Comparison of ENCODE assay signal across 8 mouse cellular contexts in genomic region chr11:29546762-29547161, GRCm38 (mm10). TPM values are rescaled to one million over a fixed set of nuclear protein-coding genes. Genes with fewer than 3 reads are reported as not detected.
DNase-seq lines count a peak whose midpoint lies in the region; ATAC-seq and TF ChIP-seq lines count a peak whose summit lies in the region.
"Had no signal": no experiment of that assay in that cellular context is flagged by ENCODE, and none has a peak within 500 bp of the region (broad histone marks: within the 10 kb centered on the region; RNA-seq: fewer than 3 reads in every experiment).

No protein-coding gene starts in this region.

- H3K4me2 ChIP-seq in lung, postnatal 0 days (replicated peaks; ENCODE audit: low read depth, low read length): peak overlapping the region; percentile 70
- H3K4me2 ChIP-seq in forebrain, embryonic 11.5 days (ENCODE audit: low read depth, low read length, severe bottlenecking): peak overlapping the region; percentile 58
- peak overlapping the region; percentile 68 for H3K4me2 ChIP-seq in limb, embryonic 13.5 days (replicated peaks)
- H3K4me2 ChIP-seq in stomach, embryonic 15.5 days: peak overlapping the region; percentile 54

- no peak for TF ChIP-seq EP300 in lung, postnatal 0 days (IDR thresholded peaks at IDR 0.05)

- no peaks in the 10 kb centered on the region for H3K27me3 ChIP-seq in lung, postnatal 0 days (replicated peaks; ENCODE audit: insufficient read depth, low read length)
- H3K27me3 ChIP-seq in forebrain, embryonic 11.5 days (ENCODE audit: control insufficient read depth, insufficient read depth, low read length): no peaks in the 10 kb centered on the region
- no peaks in the 10 kb centered on the region for H3K27me3 ChIP-seq in limb, embryonic 13.5 days
- H3K27me3 ChIP-seq in stomach, embryonic 15.5 days (replicated peaks): no peaks in the 10 kb centered on the region
- H3K27me3 ChIP-seq in thymus, adult 2 months (ENCODE audit: control insufficient read depth, insufficient read depth, low read length): no peaks in the 10 kb centered on the region

- no peak for TF ChIP-seq CTCF in lung, postnatal 0 days (IDR thresholded peaks at IDR 0.05)
- TF ChIP-seq CTCF in lung, adult 2 months (IDR thresholded peaks at IDR 0.05; ENCODE audit: insufficient read depth, low read length): no peak
- no peak for TF ChIP-seq CTCF in thymus, adult 2 months (IDR thresholded peaks at IDR 0.05; ENCODE audit: borderline replicate concordance, control insufficient read depth, extremely low read depth, insufficient read depth, low read length, poor library complexity)

- H3K4me1 ChIP-seq in lung, postnatal 0 days (ENCODE audit: insufficient read depth, low read depth, low read length): peaks cover 3% of the 10 kb centered on the region; the same call in 1 of the 2 replicates
- H3K4me1 ChIP-seq in lung, adult 2 months (ENCODE audit: control insufficient read depth, insufficient read depth, low read length): no peaks in the 10 kb centered on the region; the same call in 1 of the 2 replicates
- peaks cover 3% of the 10 kb centered on the region; the same call in 1 of the 2 replicates for H3K4me1 ChIP-seq in forebrain, embryonic 11.5 days (replicated peaks; ENCODE audit: control insufficient read depth, insufficient read depth, low read length)
- H3K4me1 ChIP-seq in limb, embryonic 13.5 days: peaks cover 13% of the 10 kb centered on the region
- H3K4me1 ChIP-seq in stomach, embryonic 15.5 days: peaks cover 5% of the 10 kb centered on the region; the same call in 1 of the 2 replicates
- H3K4me1 ChIP-seq in thymus, adult 2 months (replicated peaks; ENCODE audit: control insufficient read depth, insufficient read depth, low read length): 0 out of 2 replicates have a peak, but pooled peaks cover 4% of the 10 kb centered on the region

- H3K27ac ChIP-seq in lung, postnatal 0 days (ENCODE audit: low read length): 0 out of 2 replicates have a peak overlapping the region, but pooled peaks have one; percentile 76
- H3K27ac ChIP-seq in forebrain, embryonic 11.5 days (ENCODE audit: low read depth, low read length): no peak overlapping the region
- no peak overlapping the region for H3K27ac ChIP-seq in limb, embryonic 13.5 days
- peak overlapping the region; percentile 90 for H3K27ac ChIP-seq in stomach, embryonic 15.5 days
- no peak overlapping the region for H3K27ac ChIP-seq in thymus, adult 2 months (ENCODE audit: control insufficient read depth, insufficient read depth, low read length)

- DNase-seq in lung, postnatal 0 days (ENCODE audit: low spot score): no peak
- no peak for DNase-seq in lung, adult 2 months
- no peak for DNase-seq in forebrain, embryonic 11.5 days (ENCODE audit: low spot score)
- no peak for DNase-seq in thymus, adult 2 months
- DNase-seq in adrenal gland, postnatal 25 days: no peak

- H3K9ac ChIP-seq in lung, postnatal 0 days (replicated peaks; ENCODE audit: low read depth): peak overlapping the region; percentile 84
- peak overlapping the region; percentile 94 for H3K9ac ChIP-seq in forebrain, embryonic 11.5 days (ENCODE audit: low read length)
- H3K9ac ChIP-seq in limb, embryonic 13.5 days: peak overlapping the region; percentile 88
- H3K9ac ChIP-seq in stomach, embryonic 15.5 days: no peak overlapping the region; the same call in 1 of the 2 replicates

- peaks cover 5% of the 10 kb centered on the region; the same call in 1 of the 2 replicates for H3K36me3 ChIP-seq in lung, postnatal 0 days (ENCODE audit: insufficient read depth, low read length)
- H3K36me3 ChIP-seq in forebrain, embryonic 11.5 days (ENCODE audit: control insufficient read depth, insufficient read depth, low read length): peaks cover 5% of the 10 kb centered on the region; the same call in 1 of the 2 replicates
- peaks cover 39% of the 10 kb centered on the region for H3K36me3 ChIP-seq in limb, embryonic 13.5 days
- H3K36me3 ChIP-seq in stomach, embryonic 15.5 days: peaks cover 14% of the 10 kb centered on the region
- peaks cover 28% of the 10 kb centered on the region for H3K36me3 ChIP-seq in thymus, adult 2 months (ENCODE audit: control insufficient read depth, insufficient read depth, low read length)

- peak overlapping the region; percentile 79 for H3K4me3 ChIP-seq in lung, postnatal 0 days (ENCODE audit: low read depth, low read length)
- H3K4me3 ChIP-seq in lung, adult 2 months (replicated peaks; ENCODE audit: extremely low read depth, low read depth, low read length): no peak overlapping the region
- H3K4me3 ChIP-seq in forebrain, embryonic 11.5 days (ENCODE audit: low read depth, low read length): peak overlapping the region; percentile 64
- peak overlapping the region; percentile 63 for H3K4me3 ChIP-seq in limb, embryonic 13.5 days
- H3K4me3 ChIP-seq in stomach, embryonic 15.5 days (replicated peaks): peak overlapping the region; percentile 80
- H3K4me3 ChIP-seq in thymus, adult 2 months (ENCODE audit: control insufficient read depth, insufficient read depth, low read length): no peak overlapping the region

- TF ChIP-seq POLR2A in lung, adult 2 months (IDR thresholded peaks at IDR 0.05; ENCODE audit: borderline replicate concordance, extremely low read depth, low read depth, low read length): no peak
- no peak for TF ChIP-seq POLR2A in thymus, adult 2 months (IDR thresholded peaks at IDR 0.05; ENCODE audit: control insufficient read depth, extremely low read depth, insufficient read depth, low read length, poor library complexity)

- ATAC-seq in lung, postnatal 0 days: no peak
- no peak for ATAC-seq in forebrain, embryonic 11.5 days (replicated peaks; ENCODE audit: low FRiP score)
- ATAC-seq in limb, embryonic 13.5 days (ENCODE audit: low FRiP score, low read depth): no peak
- ATAC-seq in stomach, embryonic 15.5 days (ENCODE audit: insufficient read depth, low FRiP score, low read depth): no peak

- H3K9me3 ChIP-seq in lung, postnatal 0 days (ENCODE audit: low read length): no peaks in the 10 kb centered on the region
- no peaks in the 10 kb centered on the region for H3K9me3 ChIP-seq in forebrain, embryonic 11.5 days (ENCODE audit: control insufficient read depth, low read length)
- no peaks in the 10 kb centered on the region for H3K9me3 ChIP-seq in limb, embryonic 13.5 days
- H3K9me3 ChIP-seq in stomach, embryonic 15.5 days: no peaks in the 10 kb centered on the region

- 6% methylated on average over 2 of the region's 2 CpGs for WGBS in lung, postnatal 0 days
- 7% methylated on average over 2 of the region's 2 CpGs for WGBS in lung, adult 2 months
- 23% methylated on average over 2 of the region's 2 CpGs for WGBS in forebrain, embryonic 11.5 days
- WGBS in limb, embryonic 13.5 days: 18% methylated on average over 2 of the region's 2 CpGs
- WGBS in stomach, embryonic 15.5 days: 14% methylated on average over 2 of the region's 2 CpGs
- WGBS in thymus, adult 2 months: 26% methylated on average over 2 of the region's 2 CpGs

RNA-seq across cellular contexts. Expression of gene Clhc1, which starts 1.0 kb away (rescaled TPM):
- 0.10 and 0.20 TPM in 2 replicates for polyA plus RNA-seq in lung, postnatal 0 days (2015; fragmentation: Nextera tagmentation; extraction: Ambion mirVana)
- polyA plus RNA-seq in lung, adult 2 months (2012; rRNA removed): not detected in 2 replicates
- polyA plus RNA-seq in forebrain, embryonic 11.5 days (2014; fragmentation: Nextera tagmentation; extraction: Ambion mirVana): 0.20 and 0.48 TPM in 2 replicates
- 0.13 and 0.32 TPM in 2 replicates for polyA plus RNA-seq in limb, embryonic 13.5 days (2015; fragmentation: Nextera tagmentation; extraction: Ambion mirVana)
- 0.08 and 0.17 TPM in 2 replicates for polyA plus RNA-seq in stomach, embryonic 15.5 days (2015; fragmentation: Nextera tagmentation; extraction: Ambion mirVana)
- not detected in 2 replicates for polyA plus RNA-seq in thymus, adult 2 months (2012; rRNA removed)
- 0.58 and 0.95 TPM in 2 replicates for total RNA-seq in adrenal gland, postnatal 25 days (2021)
- polyA plus RNA-seq: spleen, adult 2 months had no signal

RNA-seq across cellular contexts. Expression of gene Rps27a, which starts 1.1 kb away (rescaled TPM):
- 660 and 704 TPM in 2 replicates for polyA plus RNA-seq in lung, postnatal 0 days (2015; fragmentation: Nextera tagmentation; extraction: Ambion mirVana)
- 68.8 and 118 TPM in 2 replicates for polyA plus RNA-seq in lung, adult 2 months (2012; rRNA removed)
- 898 and 939 TPM in 2 replicates for polyA plus RNA-seq in forebrain, embryonic 11.5 days (2014; fragmentation: Nextera tagmentation; extraction: Ambion mirVana)
- 1,180 and 1,286 TPM in 2 replicates for polyA plus RNA-seq in limb, embryonic 13.5 days (2015; fragmentation: Nextera tagmentation; extraction: Ambion mirVana)
- polyA plus RNA-seq in stomach, embryonic 15.5 days (2015; fragmentation: Nextera tagmentation; extraction: Ambion mirVana): 947 and 1,105 TPM in 2 replicates
- polyA plus RNA-seq in thymus, adult 2 months (2012; rRNA removed): 163 and 196 TPM in 2 replicates
- 668 and 821 TPM in 2 replicates for total RNA-seq in adrenal gland, postnatal 25 days (2021)

RNA-seq across cellular contexts. Expression of gene Mtif2, which starts 20.6 kb away (rescaled TPM):
- polyA plus RNA-seq in lung, postnatal 0 days (2015; fragmentation: Nextera tagmentation; extraction: Ambion mirVana): 23.8 and 23.9 TPM in 2 replicates
- polyA plus RNA-seq in lung, adult 2 months (2012; rRNA removed): 5.5 and 8.2 TPM in 2 replicates
- 45.9 and 49.9 TPM in 2 replicates for polyA plus RNA-seq in forebrain, embryonic 11.5 days (2014; fragmentation: Nextera tagmentation; extraction: Ambion mirVana)
- polyA plus RNA-seq in limb, embryonic 13.5 days (2015; fragmentation: Nextera tagmentation; extraction: Ambion mirVana): 54.1 and 56.2 TPM in 2 replicates
- polyA plus RNA-seq in stomach, embryonic 15.5 days (2015; fragmentation: Nextera tagmentation; extraction: Ambion mirVana): 47.1 and 47.3 TPM in 2 replicates
- polyA plus RNA-seq in thymus, adult 2 months (2012; rRNA removed): 9.9 and 10.2 TPM in 2 replicates
- 36.0 and 49.6 TPM in 2 replicates for total RNA-seq in adrenal gland, postnatal 25 days (2021)

RNA-seq across cellular contexts. Expression of gene Prorsd1, which starts 31.9 kb away (rescaled TPM):
- polyA plus RNA-seq in lung, postnatal 0 days (2015; fragmentation: Nextera tagmentation; extraction: Ambion mirVana): 23.4 and 28.2 TPM in 2 replicates
- polyA plus RNA-seq in lung, adult 2 months (2012; rRNA removed): 2.1 and 3.2 TPM in 2 replicates
- 19.3 and 24.2 TPM in 2 replicates for polyA plus RNA-seq in forebrain, embryonic 11.5 days (2014; fragmentation: Nextera tagmentation; extraction: Ambion mirVana)
- 26.8 and 31.3 TPM in 2 replicates for polyA plus RNA-seq in limb, embryonic 13.5 days (2015; fragmentation: Nextera tagmentation; extraction: Ambion mirVana)
- polyA plus RNA-seq in stomach, embryonic 15.5 days (2015; fragmentation: Nextera tagmentation; extraction: Ambion mirVana): 32.3 and 33.8 TPM in 2 replicates
- polyA plus RNA-seq in thymus, adult 2 months (2012; rRNA removed): 2.1 and 3.8 TPM in 2 replicates
- 22.4 and 24.4 TPM in 2 replicates for total RNA-seq in adrenal gland, postnatal 25 days (2021)

Comparison
In these comparisons a context has a peak if more than half of its experiments do, and no peak if none do; other contexts are left out.
1. H3K4me3 ChIP-seq: peak in lung, postnatal 0 days (single experiment), forebrain, embryonic 11.5 days (single experiment), limb, embryonic 13.5 days (single experiment) and stomach, embryonic 15.5 days (single experiment); none in lung, adult 2 months (single experiment) and thymus, adult 2 months (single experiment).
2. H3K27ac ChIP-seq: peak in lung, postnatal 0 days (single experiment) and stomach, embryonic 15.5 days (single experiment); none in forebrain, embryonic 11.5 days (single experiment), limb, embryonic 13.5 days (single experiment) and thymus, adult 2 months (single experiment).
3. Peak in every context shown above with its lines, with median percentiles within 50 percentile points of each other: H3K4me2 ChIP-seq.